33 mouse cellular contexts compared by ENCODE assay signal in genomic region chr10:5681275-5681674, GRCm38 (mm10). TPM values are rescaled to one million over a fixed set of nuclear protein-coding genes. Genes with fewer than 3 reads are reported as not detected.
DNase-seq lines count a peak whose midpoint lies in the region; ATAC-seq and TF ChIP-seq lines count a peak whose summit lies in the region.
"Had no signal": no experiment of that assay in that cellular context is flagged by ENCODE, and none has a peak within 500 bp of the region (broad histone marks: within the 10 kb centered on the region; RNA-seq: fewer than 3 reads in every experiment).

No protein-coding gene starts in this region.

- ATAC-seq in lung, postnatal 0 days = no peak
- no peak for ATAC-seq in hindbrain, postnatal 0 days
- ATAC-seq: CD4-positive, CD25-positive, alpha-beta regulatory T cell, adult 4 months; forebrain, embryonic 14.5 days; forebrain, postnatal 0 days; intestine, embryonic 15.5 days; Patski had no signal

- TF ChIP-seq RAD21 in MEL (IDR thresholded peaks at IDR 0.05; ENCODE audit: low read depth, low read length) = no peak

- H3K4me2 ChIP-seq in lung, postnatal 0 days (replicated peaks; ENCODE audit: low read depth, low read length) = no peak overlapping the region
- H3K4me2 ChIP-seq in hindbrain, postnatal 0 days (ENCODE audit: low read depth, low read length) = no peak overlapping the region
- H3K4me2 ChIP-seq: heart, embryonic 11.5 days; hindbrain, embryonic 12.5 days; hindbrain, embryonic 15.5 days; intestine, embryonic 15.5 days had no signal

- WGBS in lung, postnatal 0 days = 60% methylated on average over 2 of the region's 2 CpGs
- 75% methylated on average over 2 of the region's 2 CpGs for WGBS in hindbrain, postnatal 0 days

- no peak for TF ChIP-seq POLR2A in testis, adult 2 months (IDR thresholded peaks at IDR 0.05; ENCODE audit: control insufficient read depth, low read depth, low read length)
- no peak for TF ChIP-seq POLR2A in MEL (IDR thresholded peaks at IDR 0.05; ENCODE audit: control insufficient read depth in 1 of 2, insufficient read depth in 1 of 2, low read depth in 1 of 2, low read length in 2 of 2, poor library complexity in 1 of 2)

- H3K4me3 ChIP-seq in testis, adult 2 months (ENCODE audit: control insufficient read depth, low read depth, low read length) = peak overlapping the region; percentile 5; the same call in 1 of the 2 replicates
- no peak overlapping the region for H3K4me3 ChIP-seq in MEL (ENCODE audit: control insufficient read depth in 1 of 2, insufficient read depth in 1 of 2, low read depth in 2 of 2, low read length in 2 of 2)
- H3K4me3 ChIP-seq in lung, postnatal 0 days (ENCODE audit: low read depth, low read length) = no peak overlapping the region
- H3K4me3 ChIP-seq in hindbrain, postnatal 0 days (ENCODE audit: low read length) = no peak overlapping the region
- H3K4me3 ChIP-seq: gastrocnemius, adult 2 months; hindbrain, embryonic 12.5 days; hindbrain, embryonic 15.5 days; intestine, embryonic 15.5 days had no signal

- no peak for TF ChIP-seq EP300 in MEL (IDR thresholded peaks at IDR 0.05; ENCODE audit: low read depth in 1 of 2, low read length in 2 of 2)
- no peak for TF ChIP-seq EP300 in lung, postnatal 0 days (IDR thresholded peaks at IDR 0.05)

- H3K36me3 ChIP-seq in testis, adult 2 months (ENCODE audit: control insufficient read depth, insufficient read depth, low read length) = no peaks in the 10 kb centered on the region
- H3K36me3 ChIP-seq in MEL (ENCODE audit: control insufficient read depth in 1 of 2, insufficient read depth in 2 of 2, low read length in 2 of 2) = no peaks in the 10 kb centered on the region
- H3K36me3 ChIP-seq in lung, postnatal 0 days (ENCODE audit: insufficient read depth, low read length) = no peaks in the 10 kb centered on the region
- H3K36me3 ChIP-seq in hindbrain, postnatal 0 days (ENCODE audit: insufficient read depth, low read length) = no peaks in the 10 kb centered on the region
- H3K36me3 ChIP-seq: G1E; hindbrain, embryonic 12.5 days; hindbrain, embryonic 15.5 days; intestine, embryonic 15.5 days had no signal

- TF ChIP-seq CTCF in testis, adult 2 months (IDR thresholded peaks at IDR 0.05; ENCODE audit: control insufficient read depth, insufficient read depth, insufficient replicate concordance, low read depth, low read length) = no peak
- no peak for TF ChIP-seq CTCF in MEL (IDR thresholded peaks at IDR 0.05 in 2 of 3, conservative IDR thresholded peaks at IDR 0.05 in 1 of 3; ENCODE audit: control insufficient read depth in 1 of 3, insufficient read depth in 1 of 3, low read depth in 2 of 3, low read length in 3 of 3, poor library complexity in 1 of 3, severe bottlenecking in 1 of 3)
- no peak for TF ChIP-seq CTCF in lung, postnatal 0 days (IDR thresholded peaks at IDR 0.05)
- TF ChIP-seq CTCF in hindbrain, postnatal 0 days (IDR thresholded peaks at IDR 0.05; ENCODE audit: low read depth) = no peak

- no peaks in the 10 kb centered on the region for H3K4me1 ChIP-seq in testis, adult 2 months (ENCODE audit: control insufficient read depth, insufficient read depth, low read length)
- no peaks in the 10 kb centered on the region for H3K4me1 ChIP-seq in MEL (ENCODE audit: control insufficient read depth in 1 of 2, insufficient read depth in 2 of 2, low read length in 2 of 2)
- H3K4me1 ChIP-seq in lung, postnatal 0 days (ENCODE audit: insufficient read depth, low read depth, low read length) = no peaks in the 10 kb centered on the region
- H3K4me1 ChIP-seq in hindbrain, postnatal 0 days (ENCODE audit: insufficient read depth, low read length) = no peaks in the 10 kb centered on the region
- H3K4me1 ChIP-seq: hindbrain, embryonic 12.5 days; hindbrain, embryonic 15.5 days; intestine, embryonic 15.5 days had no signal

- H3K27ac ChIP-seq in testis, adult 2 months (ENCODE audit: control insufficient read depth, insufficient read depth, low read depth, low read length) = no peak overlapping the region
- H3K27ac ChIP-seq in MEL (ENCODE audit: control insufficient read depth, low read depth, low read length) = no peak overlapping the region
- no peak overlapping the region for H3K27ac ChIP-seq in lung, postnatal 0 days (ENCODE audit: low read length)
- no peak overlapping the region for H3K27ac ChIP-seq in hindbrain, postnatal 0 days
- H3K27ac ChIP-seq: gastrocnemius, adult 2 months; hindbrain, embryonic 12.5 days; hindbrain, embryonic 15.5 days; intestine, embryonic 15.5 days had no signal

- DNase-seq in testis, postnatal 10 days (ENCODE audit: low spot score) = no peak
- DNase-seq in MEL (ENCODE audit: low read depth, low spot score) (peak; percentile 12), adipocyte (ENCODE audit: low spot score) (peak; percentile 11)
- DNase-seq in c-Kit-positive CD71-positive TER-119-positive erythroid progenitor cells, embryonic 14.5 days (ENCODE audit: low spot score) = no peak
- DNase-seq in lung, postnatal 0 days (ENCODE audit: low spot score) = no peak
- DNase-seq in hindbrain, postnatal 0 days (ENCODE audit: low spot score) = no peak
- DNase-seq: adrenal gland, adult 2 months; adrenal gland, postnatal 14 days; cerebellum, adult 11-12 months; cerebellum, adult 8-10 months; cerebellum, postnatal 10 days; cerebellum, postnatal 36 days; embryo, embryonic 11 days; forebrain, postnatal 0 days; gastrocnemius, adult 2 months; gastrocnemius, postnatal 14 days; heart, adult 11 months had no signal

- H3K79me2 ChIP-seq in MEL (ENCODE audit: control insufficient read depth, insufficient read depth, low read length, poor library complexity) = no peaks in the 10 kb centered on the region

- H3K27me3 ChIP-seq in testis, adult 2 months (ENCODE audit: control insufficient read depth, insufficient read depth, low read length) = no peaks in the 10 kb centered on the region
- no peaks in the 10 kb centered on the region; a peak in 1 of 4 replicates for H3K27me3 ChIP-seq in MEL (ENCODE audit: control insufficient read depth in 1 of 2, insufficient read depth in 2 of 2, low read length in 2 of 2)
- H3K27me3 ChIP-seq in lung, postnatal 0 days (replicated peaks; ENCODE audit: insufficient read depth, low read length) = no peaks in the 10 kb centered on the region
- H3K27me3 ChIP-seq in hindbrain, postnatal 0 days (ENCODE audit: insufficient read depth, low read length) = no peaks in the 10 kb centered on the region
- H3K27me3 ChIP-seq: hindbrain, embryonic 12.5 days; hindbrain, embryonic 15.5 days; intestine, embryonic 15.5 days; Patski had no signal

- H3K9ac ChIP-seq in MEL (ENCODE audit: control insufficient read depth, low read depth, low read length, poor library complexity, severe bottlenecking) = no peak overlapping the region
- no peak overlapping the region for H3K9ac ChIP-seq in lung, postnatal 0 days (replicated peaks; ENCODE audit: low read depth)
- no peak overlapping the region for H3K9ac ChIP-seq in hindbrain, postnatal 0 days (replicated peaks; ENCODE audit: low read length)
- H3K9ac ChIP-seq: forebrain, postnatal 0 days; hindbrain, embryonic 12.5 days; hindbrain, embryonic 15.5 days; intestine, embryonic 15.5 days had no signal

- H3K9me3 ChIP-seq in MEL (replicated peaks; ENCODE audit: insufficient read depth, low read length) = no peaks in the 10 kb centered on the region
- no peaks in the 10 kb centered on the region for H3K9me3 ChIP-seq in lung, postnatal 0 days (ENCODE audit: low read length)
- H3K9me3 ChIP-seq in hindbrain, postnatal 0 days (ENCODE audit: low read length) = no peaks in the 10 kb centered on the region
- H3K9me3 ChIP-seq: G1E; hindbrain, embryonic 12.5 days; hindbrain, embryonic 15.5 days; intestine, embryonic 15.5 days had no signal

TF ChIP-seq in MEL, 35 proteins besides CTCF, POLR2A, EP300 and RAD21:
- TF ChIP-seq ZNF384 (IDR thresholded peaks at IDR 0.05; ENCODE audit: low read depth, low read length) = no peak
- TF ChIP-seq MAFK (IDR thresholded peaks at IDR 0.05; ENCODE audit: borderline replicate concordance, low read depth, low read length) = peak; percentile 66; the same call in 1 of the 2 replicates

RNA-seq across cellular contexts. Expression of gene Vip, which starts 42.3 kb away (rescaled TPM):
- not detected in 2 replicates for polyA plus RNA-seq in testis, adult 2 months (2012; rRNA removed)
- total RNA-seq in MEL (2012; rRNA removed) = not detected in 2 replicates
- not detected for polyA plus RNA-seq in MEL (2012; ENCODE audit: insufficient read depth in 1 of 2, insufficient read length in 2 of 2, low read depth in 1 of 2, low replicate concordance in 2 of 2, missing spikeins in 1 of 2)
- 0.18 and 0.27 TPM in 2 replicates for polyA plus RNA-seq in lung, postnatal 0 days (2015; fragmentation: Nextera tagmentation; extraction: Ambion mirVana)
- 1.4 and 2.2 TPM in 2 replicates for total RNA-seq in hindbrain, postnatal 0 days (2014; rRNA removed)
- polyA plus RNA-seq in hindbrain, postnatal 0 days (2015; fragmentation: Nextera tagmentation; extraction: Ambion mirVana) = 2.4 and 3.4 TPM in 2 replicates
- total RNA-seq: gastrocnemius, adult 2 months; gastrocnemius, postnatal 14 days; heart, postnatal 25 days; hematopoietic stem cell, adult 5-6 weeks had no signal
- polyA plus RNA-seq: adrenal gland, adult 2 months; C2C12; CD4-positive, CD25-positive, alpha-beta regulatory T cell, adult 4 months; embryonic facial prominence, embryonic 11.5 days; forebrain, embryonic 11.5 days; forebrain, embryonic 14.5 days; G1E; heart, embryonic 11.5 days; heart, embryonic 14.5 days; heart, postnatal 0 days; Patski had no signal

Comparison
In these comparisons a context has a peak if more than half of its experiments do, and no peak if none do; other contexts are left out.
1. DNase-seq: peak in MEL (single experiment) and adipocyte (single experiment); none in testis, postnatal 10 days (single experiment), c-Kit-positive CD71-positive TER-119-positive erythroid progenitor cells, embryonic 14.5 days (single experiment), lung, postnatal 0 days (single experiment) and hindbrain, postnatal 0 days (single experiment).